Mouse (Mus musculus): ENCODE measurements around the gene Armh3. TPM values are rescaled to one million over a fixed set of nuclear protein-coding genes. Genes with fewer than 3 reads are reported as not detected.
A peak's percentile ranks its signal among the peaks of the same experiment; 100 is the strongest.
"Not testable (repeated sequence)": the region's sequence is repeated elsewhere in the genome, so short reads cannot be mapped to it uniquely, and the experiment has no call there.

Gene Armh3
- polyA plus RNA-seq, 1 experiment from 2014 or later: 21.2 TPM

- H3K36me3 ChIP-seq; H3K27me3 ChIP-seq (replicated peaks); H3K4me2 ChIP-seq (replicated peaks); H3K4me1 ChIP-seq; H3K9ac ChIP-seq; H3K27ac ChIP-seq; ATAC-seq (ENCODE audit: low FRiP score, low read depth); H3K9me3 ChIP-seq; H3K4me3 ChIP-seq: not testable (repeated sequence)
- WGBS: 92% methylated on average over 6 of the region's 6 CpGs
Observed at GRCm38 (mm10) chr19:45805817-45806216, 192.5 kb downstream of the Armh3 start.

- H3K9ac ChIP-seq: no peak overlapping the region
- no peaks in the 10 kb centered on the region for H3K36me3 ChIP-seq
- 0 out of 2 replicates have a peak overlapping the region, but pooled peaks have one; percentile 7 for H3K4me2 ChIP-seq (replicated peaks)
- H3K4me1 ChIP-seq: peaks cover 2% of the 10 kb centered on the region; the same call in 1 of the 2 replicates
- no peak overlapping the region for H3K4me3 ChIP-seq
- ATAC-seq (ENCODE audit: low FRiP score, low read depth): peak; percentile 37; the same call in 1 of the 2 replicates
- no peak overlapping the region for H3K27ac ChIP-seq
- H3K9me3 ChIP-seq: no peaks in the 10 kb centered on the region
- 22% methylated on average over 11 of the region's 12 CpGs for WGBS
- H3K27me3 ChIP-seq (replicated peaks): no peaks in the 10 kb centered on the region
Observed at GRCm38 (mm10) chr19:45804593-45805368, 193.5 kb downstream of the Armh3 start.

GRCm38 (mm10) chr19:45803408-45803807 is 194.9 kb downstream of the Armh3 start:
- no peak overlapping the region for H3K4me2 ChIP-seq (replicated peaks)

GRCm38 (mm10) chr19:45802702-45803101 is 195.6 kb downstream of the Armh3 start:
- H3K36me3 ChIP-seq: no peaks in the 10 kb centered on the region
- H3K27ac ChIP-seq: no peak overlapping the region
- H3K9ac ChIP-seq: no peak overlapping the region
- H3K4me1 ChIP-seq: peaks cover 2% of the 10 kb centered on the region; the same call in 1 of the 2 replicates
- H3K27me3 ChIP-seq (replicated peaks): no peaks in the 10 kb centered on the region
- H3K4me2 ChIP-seq (replicated peaks): no peak overlapping the region
- no peaks in the 10 kb centered on the region for H3K9me3 ChIP-seq
- H3K4me3 ChIP-seq: no peak overlapping the region
- no peak for ATAC-seq (ENCODE audit: low FRiP score, low read depth)
- 72% methylated on average over 4 of the region's 4 CpGs for WGBS

More at GRCm38 (mm10) chr19:45803408-45803807, 194.9 kb downstream of the Armh3 start:
- H3K4me1 ChIP-seq: peaks cover 2% of the 10 kb centered on the region; the same call in 1 of the 2 replicates
- H3K9ac ChIP-seq: no peak overlapping the region
- no peak for ATAC-seq (ENCODE audit: low FRiP score, low read depth)
- H3K27me3 ChIP-seq (replicated peaks): no peaks in the 10 kb centered on the region
- H3K36me3 ChIP-seq: no peaks in the 10 kb centered on the region
- WGBS: 35% methylated on average over 4 of the region's 4 CpGs
- no peak overlapping the region for H3K4me3 ChIP-seq
- no peaks in the 10 kb centered on the region for H3K9me3 ChIP-seq
- no peak overlapping the region for H3K27ac ChIP-seq

GRCm38 (mm10) chr19:45796879-45797278 is 201.4 kb downstream of the Armh3 start:
- Histone ChIP-seq H3K27me3 (replicated peaks) (no peaks in the 10 kb centered on the region; the same call in 1 of the 2 replicates), H3K4me3 (no peak overlapping the region), H3K4me2 (replicated peaks) (no peak overlapping the region), H3K27ac (no peak overlapping the region), H3K9me3 (no peaks in the 10 kb centered on the region), H3K4me1 (peaks cover 7% of the 10 kb centered on the region; the same call in 1 of the 2 replicates), H3K9ac (no peak overlapping the region), H3K36me3 (no peaks in the 10 kb centered on the region)
- no peak for ATAC-seq (ENCODE audit: low FRiP score, low read depth)
- WGBS: 76% methylated on average over 15 of the region's 15 CpGs

- H3K36me3 ChIP-seq: no peaks in the 10 kb centered on the region
- H3K4me3 ChIP-seq: no peak overlapping the region
- H3K9ac ChIP-seq: no peak overlapping the region
- H3K27ac ChIP-seq: no peak overlapping the region
- ATAC-seq (ENCODE audit: low FRiP score, low read depth): no peak
- H3K27me3 ChIP-seq (replicated peaks): no peaks in the 10 kb centered on the region; the same call in 1 of the 2 replicates
- peaks cover 7% of the 10 kb centered on the region; the same call in 1 of the 2 replicates for H3K4me1 ChIP-seq
- H3K4me2 ChIP-seq (replicated peaks): peak overlapping the region; percentile 53
- WGBS: 10% methylated on average over 15 of the region's 15 CpGs
- no peaks in the 10 kb centered on the region for H3K9me3 ChIP-seq
Observed at GRCm38 (mm10) chr19:45796061-45796556, 202.2 kb downstream of the Armh3 start.

- WGBS: 40% methylated on average over 15 of the region's 15 CpGs
- H3K4me2 ChIP-seq (replicated peaks): peak overlapping the region; percentile 53
- no peaks in the 10 kb centered on the region for H3K9me3 ChIP-seq
- no peak overlapping the region for H3K4me3 ChIP-seq
- H3K36me3 ChIP-seq: no peaks in the 10 kb centered on the region
- no peak overlapping the region for H3K27ac ChIP-seq
- H3K9ac ChIP-seq: no peak overlapping the region
- ATAC-seq (ENCODE audit: low FRiP score, low read depth): no peak
- H3K4me1 ChIP-seq: peaks cover 7% of the 10 kb centered on the region; the same call in 1 of the 2 replicates
- no peaks in the 10 kb centered on the region; the same call in 1 of the 2 replicates for H3K27me3 ChIP-seq (replicated peaks)
Observed at GRCm38 (mm10) chr19:45795406-45795944, 202.8 kb downstream of the Armh3 start.

GRCm38 (mm10) chr19:45794718-45795117 is 203.6 kb downstream of the Armh3 start:
- ATAC-seq (ENCODE audit: low FRiP score, low read depth): no peak
- no peak overlapping the region for H3K4me3 ChIP-seq

GRCm38 (mm10) chr19:45792404-45792803 is 205.9 kb downstream of the Armh3 start:
- H3K4me3 ChIP-seq: no peak overlapping the region

More at GRCm38 (mm10) chr19:45794718-45795117, 203.6 kb downstream of the Armh3 start:
- no peak overlapping the region for H3K9ac ChIP-seq
- no peak overlapping the region for H3K27ac ChIP-seq
- H3K36me3 ChIP-seq: no peaks in the 10 kb centered on the region
- H3K4me1 ChIP-seq: peaks cover 7% of the 10 kb centered on the region; the same call in 1 of the 2 replicates
- 79% methylated on average over 6 of the region's 6 CpGs for WGBS
- H3K9me3 ChIP-seq: no peaks in the 10 kb centered on the region
- H3K27me3 ChIP-seq (replicated peaks): no peaks in the 10 kb centered on the region; the same call in 1 of the 2 replicates
- H3K4me2 ChIP-seq (replicated peaks): no peak overlapping the region

GRCm38 (mm10) chr19:45789888-45790874 is 208.1 kb downstream of the Armh3 start:
- H3K9ac ChIP-seq: no peak overlapping the region
- no peak overlapping the region for H3K4me2 ChIP-seq (replicated peaks)
- no peak overlapping the region for H3K27ac ChIP-seq
- 80% methylated on average over 13 of the region's 13 CpGs for WGBS
- H3K4me3 ChIP-seq: no peak overlapping the region
- no peaks in the 10 kb centered on the region for H3K36me3 ChIP-seq
- H3K27me3 ChIP-seq (replicated peaks): no peaks in the 10 kb centered on the region; the same call in 1 of the 2 replicates
- no peaks in the 10 kb centered on the region for H3K9me3 ChIP-seq
- ATAC-seq (ENCODE audit: low FRiP score, low read depth): no peak
- no peaks in the 10 kb centered on the region; the same call in 1 of the 2 replicates for H3K4me1 ChIP-seq

More at GRCm38 (mm10) chr19:45792404-45792803, 205.9 kb downstream of the Armh3 start:
- 93% methylated on average over 6 of the region's 6 CpGs for WGBS
- no peak for ATAC-seq (ENCODE audit: low FRiP score, low read depth)
- no peak overlapping the region for H3K9ac ChIP-seq
- no peaks in the 10 kb centered on the region for H3K9me3 ChIP-seq
- no peak overlapping the region for H3K27ac ChIP-seq
- H3K4me2 ChIP-seq (replicated peaks): no peak overlapping the region
- H3K36me3 ChIP-seq: no peaks in the 10 kb centered on the region
- no peaks in the 10 kb centered on the region; the same call in 1 of the 2 replicates for H3K27me3 ChIP-seq (replicated peaks)
- peaks cover 7% of the 10 kb centered on the region; the same call in 1 of the 2 replicates for H3K4me1 ChIP-seq

- no peak overlapping the region for H3K27ac ChIP-seq
- no peaks in the 10 kb centered on the region; the same call in 1 of the 2 replicates for H3K27me3 ChIP-seq (replicated peaks)
- H3K4me3 ChIP-seq: no peak overlapping the region
- no peak for ATAC-seq (ENCODE audit: low FRiP score, low read depth)
- H3K4me1 ChIP-seq: no peaks in the 10 kb centered on the region; the same call in 1 of the 2 replicates
- H3K9ac ChIP-seq: no peak overlapping the region
- H3K4me2 ChIP-seq (replicated peaks): no peak overlapping the region
- WGBS: 44% methylated on average over 7 of the region's 7 CpGs
- H3K36me3 ChIP-seq: no peaks in the 10 kb centered on the region
- H3K9me3 ChIP-seq: no peaks in the 10 kb centered on the region
Observed at GRCm38 (mm10) chr19:45789365-45789764, 208.9 kb downstream of the Armh3 start.
